Mouse (Mus musculus) heart, adult 2 months (tissue): ENCODE results near the gene Rnf150.

Experiments used
- CTCF ChIP-seq: fragments of 200-600 bp; IDR thresholded peaks from 2 replicates; pipeline ENCODE4 v1.8.1; 2022; ENCODE audit warnings: antibody characterized with exemption, mild to moderate bottlenecking, moderate library complexity
- POLR2A ChIP-seq: fragments of 200-500 bp; IDR thresholded peaks from 2 replicates; pipeline ENCODE4 v1.6.1; 2011; ENCODE audit warnings: mild to moderate bottlenecking, low read depth, low read length, control low read depth; ENCODE audit not compliant: insufficient read depth

- TF ChIP-seq POLR2A (no peak), CTCF (no peak)
These were observed 189.7 kb downstream of the Rnf150 start for GRCm38 (mm10) chr8:83052896-83053295.
